Mouse (Mus musculus) lung, postnatal 10 days (tissue): ENCODE measurements around the gene Tmem60.
A peak's percentile ranks its signal among the peaks of the same experiment; 100 is the strongest.

Source experiments
- DNase-seq: peaks from one replicate; pipeline ENCODE4 v3.0.0; 2021

Tmem60 gene

GRCm38 (mm10) chr5:20881915-20882800 is at the start of gene Tmem60, which contains the start of gene Phtf2:
TSS of gene Tmem60 (plus strand) at chr5:20882191.
TSS of gene Phtf2 (minus strand) at chr5:20882124.
- peak; percentile 99 for DNase-seq

- DNase-seq = no peak
Measured at GRCm38 (mm10) chr5:20834399-20834798, 47.6 kb upstream of the Tmem60 start.

GRCm38 (mm10) chr5:20837082-20837481 is 44.9 kb upstream of the Tmem60 start:
- DNase-seq = no peak

- DNase-seq = no peak
Measured at GRCm38 (mm10) chr5:20843405-20843804, 38.6 kb upstream of the Tmem60 start.

GRCm38 (mm10) chr5:20843816-20844215 is 38.2 kb upstream of the Tmem60 start:
- DNase-seq = no peak

- DNase-seq = no peak
Measured at GRCm38 (mm10) chr5:20847010-20847409, 35.0 kb upstream of the Tmem60 start.

- no peak for DNase-seq
Measured at GRCm38 (mm10) chr5:20855066-20855465, 26.9 kb upstream of the Tmem60 start.

GRCm38 (mm10) chr5:20858404-20858803 is 23.6 kb upstream of the Tmem60 start:
- no peak for DNase-seq

GRCm38 (mm10) chr5:20860565-20860964 is 21.4 kb upstream of the Tmem60 start:
- no peak for DNase-seq

GRCm38 (mm10) chr5:20861901-20862300 is 20.1 kb upstream of the Tmem60 start:
- DNase-seq = no peak

- no peak for DNase-seq
Measured at GRCm38 (mm10) chr5:20864216-20864969, 17.6 kb upstream of the Tmem60 start.

- DNase-seq = no peak
Measured at GRCm38 (mm10) chr5:20865193-20865755, 16.7 kb upstream of the Tmem60 start.

GRCm38 (mm10) chr5:20873146-20873545 is 8.8 kb upstream of the Tmem60 start:
- no peak for DNase-seq

GRCm38 (mm10) chr5:20876934-20877426 is 5.0 kb upstream of the Tmem60 start:
- no peak for DNase-seq

GRCm38 (mm10) chr5:20880386-20880785 is 1.6 kb upstream of the Tmem60 start:
- DNase-seq = no peak

- peak; percentile 53 for DNase-seq
Measured at GRCm38 (mm10) chr5:20880797-20881775, 905 bp upstream of the Tmem60 start.

GRCm38 (mm10) chr5:20884036-20884620 is 2.1 kb downstream of the Tmem60 start:
- DNase-seq = no peak

GRCm38 (mm10) chr5:20897446-20898167 is 15.6 kb downstream of the Tmem60 start:
- no peak for DNase-seq

GRCm38 (mm10) chr5:20904647-20905046 is 22.7 kb downstream of the Tmem60 start:
- DNase-seq = no peak

GRCm38 (mm10) chr5:20905437-20905836 is 23.4 kb downstream of the Tmem60 start:
- DNase-seq = no peak

- DNase-seq = no peak
Measured at GRCm38 (mm10) chr5:20906191-20906590, 24.2 kb downstream of the Tmem60 start.
